Mouse (Mus musculus): ENCODE measurements around the gene Id3.

DNA sequence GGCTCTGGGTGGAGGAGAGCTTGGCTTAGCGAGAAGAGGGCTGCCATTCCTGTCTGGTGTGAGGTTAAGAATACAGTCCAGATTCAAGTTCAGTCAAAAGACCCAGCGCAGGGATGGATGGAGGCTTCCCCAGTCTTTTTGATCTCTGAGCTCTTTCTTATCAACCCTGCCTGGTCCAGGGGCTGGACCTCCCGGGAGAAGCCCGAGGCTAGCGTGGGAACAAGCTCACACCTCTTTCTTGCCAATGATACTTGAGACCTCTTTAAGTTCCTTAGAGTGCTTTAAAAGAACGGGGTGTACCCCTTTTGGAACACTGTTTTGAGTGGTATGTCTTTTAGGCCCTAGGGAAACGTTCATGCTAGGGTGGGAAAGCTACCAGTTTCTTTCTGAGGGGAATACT is 51.7 kb downstream of the Id3 start:
- TF ChIP-seq CTCF (IDR thresholded peaks at IDR 0.05; ENCODE audit: low read depth): no peak
- TF ChIP-seq EP300 (optimal IDR thresholded peaks at IDR 0.05): no peak

Measured in stomach, postnatal 0 days (tissue).